In the genomic region with DNA sequence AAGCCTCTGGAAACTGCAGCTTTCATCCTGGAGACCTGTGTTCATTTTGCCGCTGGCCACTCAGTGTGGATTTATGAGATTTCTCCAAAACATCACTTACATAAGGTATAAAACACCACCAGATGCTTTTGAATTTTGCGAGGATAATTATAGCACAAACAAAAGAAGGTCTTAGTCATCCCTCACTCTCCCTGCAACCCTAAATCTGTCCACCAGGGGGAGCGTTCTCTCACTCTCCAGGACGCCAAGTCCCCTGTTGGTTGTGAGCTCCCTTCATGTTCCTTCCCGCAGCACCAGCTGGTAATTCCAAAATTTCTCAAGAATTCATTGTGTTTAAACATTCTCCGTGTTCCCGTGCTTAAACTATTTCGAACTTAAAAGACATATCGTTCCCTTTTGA, we compare ENCODE assay signal across 9 mouse cellular contexts. TPM values are rescaled to one million over a fixed set of nuclear protein-coding genes. Genes with fewer than 3 reads are reported as not detected.
DNase-seq lines count a peak whose midpoint lies in the region; ATAC-seq and TF ChIP-seq lines count a peak whose summit lies in the region.
"Had no signal": no experiment of that assay in that cellular context is flagged by ENCODE, and none has a peak within 500 bp of the region (broad histone marks: within the 10 kb centered on the region; RNA-seq: fewer than 3 reads in every experiment).

No protein-coding gene starts in this region.

- H3K4me2 ChIP-seq in kidney, embryonic 14.5 days (replicated peaks; ENCODE audit: low read depth, low read length), result no peak overlapping the region
- H3K4me2 ChIP-seq: embryonic facial prominence, embryonic 15.5 days had no signal

- intact Hi-C loops in heart, postnatal 14 days (cut with DNase I), result no loop called here
- intact Hi-C loops in left cerebral cortex, postnatal 25 days (cut with DNase I), result no loop called here

- no peak for TF ChIP-seq POLR2A in olfactory bulb, adult 2 months (IDR thresholded peaks at IDR 0.05; ENCODE audit: insufficient read depth, low read depth, low read length)
- TF ChIP-seq POLR2A in thymus, adult 2 months (IDR thresholded peaks at IDR 0.05; ENCODE audit: control insufficient read depth, extremely low read depth, insufficient read depth, low read length, poor library complexity), result no peak

- TF ChIP-seq CTCF in olfactory bulb, adult 2 months (IDR thresholded peaks at IDR 0.05; ENCODE audit: insufficient read depth, low read depth, low read length), result peak; percentile 74
- TF ChIP-seq CTCF in thymus, adult 2 months (IDR thresholded peaks at IDR 0.05; ENCODE audit: borderline replicate concordance, control insufficient read depth, extremely low read depth, insufficient read depth, low read length, poor library complexity), result peak; percentile 51; the same call in 1 of the 2 replicates

- WGBS in kidney, embryonic 14.5 days, result 19% methylated on average over 9 of the region's 9 CpGs
- 10% methylated on average over 9 of the region's 9 CpGs for WGBS in olfactory bulb, adult 2 months
- 19% methylated on average over 9 of the region's 9 CpGs for WGBS in thymus, adult 2 months

- H3K36me3 ChIP-seq in kidney, embryonic 14.5 days (ENCODE audit: control insufficient read depth, insufficient read depth, low read length), result no peaks in the 10 kb centered on the region
- H3K36me3 ChIP-seq in thymus, adult 2 months (ENCODE audit: control insufficient read depth, insufficient read depth, low read length), result no peaks in the 10 kb centered on the region
- H3K36me3 ChIP-seq: embryonic facial prominence, embryonic 15.5 days had no signal

- H3K4me3 ChIP-seq in kidney, embryonic 14.5 days (ENCODE audit: low read length), result no peak overlapping the region
- no peak overlapping the region for H3K4me3 ChIP-seq in olfactory bulb, adult 2 months (ENCODE audit: insufficient read depth, low read depth, low read length)
- H3K4me3 ChIP-seq in thymus, adult 2 months (ENCODE audit: control insufficient read depth, insufficient read depth, low read length), result no peak overlapping the region
- H3K4me3 ChIP-seq: embryonic facial prominence, embryonic 15.5 days had no signal

- H3K27ac ChIP-seq in kidney, embryonic 14.5 days (ENCODE audit: low read depth, low read length), result no peak overlapping the region
- no peak overlapping the region for H3K27ac ChIP-seq in olfactory bulb, adult 2 months (ENCODE audit: insufficient read depth, low read depth, low read length)
- H3K27ac ChIP-seq in thymus, adult 2 months (ENCODE audit: control insufficient read depth, insufficient read depth, low read length), result no peak overlapping the region
- H3K27ac ChIP-seq: embryonic facial prominence, embryonic 15.5 days had no signal

- H3K27me3 ChIP-seq in kidney, embryonic 14.5 days (ENCODE audit: control insufficient read depth, insufficient read depth, low read length), result no peaks in the 10 kb centered on the region
- H3K27me3 ChIP-seq in thymus, adult 2 months (ENCODE audit: control insufficient read depth, insufficient read depth, low read length), result no peaks in the 10 kb centered on the region
- H3K27me3 ChIP-seq: embryonic facial prominence, embryonic 15.5 days had no signal

- peak; percentile 53 to 82 for DNase-seq in kidney, adult 8-10 months
- peak; percentile 67 for DNase-seq in c-Kit-negative CD71-positive TER-119-positive erythroid progenitor cells, embryonic 14.5 days (ENCODE audit: low read depth, low spot score)
- DNase-seq in fibroblast of lung, adult 2 months (ENCODE audit: low read depth), result peak; percentile 85
- DNase-seq in heart, postnatal 14 days, result peak; percentile 78 to 89
- DNase-seq in left cerebral cortex, postnatal 25 days (ENCODE audit: low spot score in 2 of 2), result peak; percentile 86 to 91
- DNase-seq in thymus, adult 2 months, result peak; percentile 73

- ATAC-seq in kidney, embryonic 14.5 days (ENCODE audit: low FRiP score, low TSS enrichment), result no peak

- H3K9me3 ChIP-seq in kidney, embryonic 14.5 days (ENCODE audit: control insufficient read depth, low read length), result no peaks in the 10 kb centered on the region
- H3K9me3 ChIP-seq: embryonic facial prominence, embryonic 15.5 days had no signal

- 0 out of 2 replicates have a peak, but pooled peaks cover 12% of the 10 kb centered on the region for H3K4me1 ChIP-seq in kidney, embryonic 14.5 days (ENCODE audit: control insufficient read depth, insufficient read depth, low read length)
- H3K4me1 ChIP-seq in olfactory bulb, adult 2 months (ENCODE audit: control insufficient read depth, insufficient read depth, low read length), result peaks cover 6% of the 10 kb centered on the region
- peaks cover 9% of the 10 kb centered on the region for H3K4me1 ChIP-seq in thymus, adult 2 months (replicated peaks; ENCODE audit: control insufficient read depth, insufficient read depth, low read length)

- H3K9ac ChIP-seq in kidney, embryonic 14.5 days (ENCODE audit: low read depth, low read length), result no peak overlapping the region
- H3K9ac ChIP-seq: embryonic facial prominence, embryonic 15.5 days had no signal

RNA-seq across cellular contexts. Expression of a gene that starts 5.4 kb away (rescaled TPM):
- polyA plus RNA-seq in kidney, embryonic 14.5 days (2014; fragmentation: Nextera tagmentation; extraction: Ambion mirVana), result 12.8 and 21.5 TPM in 2 replicates
- 10 to 100 TPM; 45.7 to 47.5 TPM for total RNA-seq in heart, postnatal 14 days (2021)
- total RNA-seq in left cerebral cortex, postnatal 25 days (2021), result 10 to 100 TPM; 14.2 to 16.9 TPM
- polyA plus RNA-seq in olfactory bulb, adult 2 months (2012; ENCODE audit: insufficient read depth, insufficient read length, low replicate concordance, missing spikeins), result not detected in 2 replicates
- 18.0 and 28.2 TPM in 2 replicates for polyA plus RNA-seq in thymus, adult 2 months (2012; rRNA removed)

RNA-seq across cellular contexts. Expression of a gene that starts 50.2 kb away (rescaled TPM):
- polyA plus RNA-seq in kidney, embryonic 14.5 days (2014; fragmentation: Nextera tagmentation; extraction: Ambion mirVana), result 1.5 and 1.9 TPM in 2 replicates
- under 1 TPM; 0.10 to 0.22 TPM for total RNA-seq in heart, postnatal 14 days (2021)
- total RNA-seq in left cerebral cortex, postnatal 25 days (2021), result 1 to 10 TPM; 6.9 to 7.1 TPM
- not detected in 2 replicates for polyA plus RNA-seq in olfactory bulb, adult 2 months (2012; ENCODE audit: insufficient read depth, insufficient read length, low replicate concordance, missing spikeins)
- polyA plus RNA-seq in thymus, adult 2 months (2012; rRNA removed), result 0.13 and 0.18 TPM in 2 replicates

Comparison
In these comparisons a context has a peak if more than half of its experiments do, and no peak if none do; other contexts are left out.
1. RNA of a gene that starts 5.4 kb away (polyA plus RNA-seq): 12.8 to 21.5 TPM in kidney, embryonic 14.5 days and 18.0 to 28.2 TPM in thymus, adult 2 months; not detected in olfactory bulb, adult 2 months; every median in the first group is over 10 times any median in the second.
2. Peak in every context shown above with its lines, with median percentiles within 50 percentile points of each other: DNase-seq.